Mouse (Mus musculus): Measurements from ENCODE around the gene Alms1. TPM values are rescaled to one million over a fixed set of nuclear protein-coding genes. Genes with fewer than 3 reads are reported as not detected.
"Not testable (repeated sequence)": the region's sequence is repeated elsewhere in the genome, so short reads cannot be mapped to it uniquely, and the experiment has no call there.

Gene Alms1
- total RNA-seq, 2 experiments from 2014 or later, result 25.5 to 39.1 TPM

- ATAC-seq (replicated peaks; ENCODE audit: low FRiP score, low TSS enrichment, poor library complexity, severe bottlenecking), result not testable (repeated sequence)
Measured at GRCm38 (mm10) chr6:85709206-85709605, 121.9 kb downstream of the Alms1 start.

- not testable (repeated sequence) for ATAC-seq (replicated peaks; ENCODE audit: low FRiP score, low TSS enrichment, poor library complexity, severe bottlenecking)
Measured at GRCm38 (mm10) chr6:85709607-85710006, 122.3 kb downstream of the Alms1 start.

GRCm38 (mm10) chr6:85713105-85713504 lies 125.8 kb downstream of the Alms1 start, which contains the start of gene Nat8f7:
TSS of gene Nat8f7 (minus strand) at chr6:85713205.
- ATAC-seq (replicated peaks; ENCODE audit: low FRiP score, low TSS enrichment, poor library complexity, severe bottlenecking), result not testable (repeated sequence)

Other genes with a start within 250 kb of the Alms1 start
- 2.4 and 3.5 TPM in 2 replicates for gene Rab11fip5, start 212.9 kb upstream of the Alms1 start, total RNA-seq (2014; fragmentation: Nextera tagmentation)
- gene Rab11fip5, start 212.9 kb upstream of the Alms1 start, total RNA-seq (2017), result 1.1 and 2.2 TPM in 2 replicates
- gene Noto, start 163.6 kb upstream of the Alms1 start, total RNA-seq (2014; fragmentation: Nextera tagmentation), result not detected in 2 replicates
- gene Noto, start 163.6 kb upstream of the Alms1 start, total RNA-seq (2017), result not detected in 2 replicates
- 43.9 and 54.6 TPM in 2 replicates for gene Smyd5, start 155.5 kb upstream of the Alms1 start, total RNA-seq (2014; fragmentation: Nextera tagmentation)
- gene Smyd5, start 155.5 kb upstream of the Alms1 start, total RNA-seq (2017), result 36.8 and 43.6 TPM in 2 replicates
- gene Cct7, start 136.0 kb upstream of the Alms1 start, total RNA-seq (2014; fragmentation: Nextera tagmentation), result 322 and 323 TPM in 2 replicates
- 456 and 460 TPM in 2 replicates for gene Cct7, start 136.0 kb upstream of the Alms1 start, total RNA-seq (2017)
- 34.0 and 38.3 TPM in 2 replicates for gene Pradc1, start 135.6 kb upstream of the Alms1 start, total RNA-seq (2014; fragmentation: Nextera tagmentation)
- 15.3 and 19.4 TPM in 2 replicates for gene Pradc1, start 135.6 kb upstream of the Alms1 start, total RNA-seq (2017)
- gene Fbxo41, start 84.5 kb upstream of the Alms1 start, total RNA-seq (2014; fragmentation: Nextera tagmentation), result not detected in 2 replicates
- not detected in 2 replicates for gene Fbxo41, start 84.5 kb upstream of the Alms1 start, total RNA-seq (2017)
- gene Egr4, start 73.9 kb upstream of the Alms1 start, total RNA-seq (2014; fragmentation: Nextera tagmentation), result not detected in 2 replicates
- 0.05 TPM in 1 of 2 replicates, not detected in the other for gene Egr4, start 73.9 kb upstream of the Alms1 start, total RNA-seq (2017)
- gene Nat8f7, start 125.7 kb downstream of the Alms1 start, total RNA-seq (2014; fragmentation: Nextera tagmentation), result not detected in 2 replicates
- gene Nat8f7, start 125.7 kb downstream of the Alms1 start, total RNA-seq (2017), result not detected in 2 replicates
- not detected in 2 replicates for gene Nat8f3, start 178.2 kb downstream of the Alms1 start, total RNA-seq (2014; fragmentation: Nextera tagmentation)
- gene Nat8f3, start 178.2 kb downstream of the Alms1 start, total RNA-seq (2017), result not detected in 2 replicates
- not detected in 2 replicates for gene Nat8f6, start 233.4 kb downstream of the Alms1 start, total RNA-seq (2014; fragmentation: Nextera tagmentation)
- gene Nat8f6, start 233.4 kb downstream of the Alms1 start, total RNA-seq (2017), result not detected in 2 replicates
- gene Nat8f5, start 233.4 kb downstream of the Alms1 start, total RNA-seq (2014; fragmentation: Nextera tagmentation), result not detected in 2 replicates
- not detected in 2 replicates for gene Nat8f5, start 233.4 kb downstream of the Alms1 start, total RNA-seq (2017)
- not detected in 2 replicates for gene Nat8, start 244.6 kb downstream of the Alms1 start, total RNA-seq (2014; fragmentation: Nextera tagmentation)
- not detected in 2 replicates for gene Nat8, start 244.6 kb downstream of the Alms1 start, total RNA-seq (2017)

Data from megakaryocyte-erythroid progenitor cell, adult 5-6 weeks (primary cell).